Mouse (Mus musculus) CH12.LX (cell line): ENCODE data around the gene Adamts16. TPM values are rescaled to one million over a fixed set of nuclear protein-coding genes. Genes with fewer than 3 reads are reported as not detected.

Experiments
- DNase-seq: peaks from one replicate; pipeline ENCODE4 v3.0.0-alpha.2; 2013; ENCODE audit errors: extremely low read depth
- H3K27ac ChIP-seq: 2 replicates; pipeline ENCODE4 v1.5.1; 2012; ENCODE audit warnings: low read depth, mild to moderate bottlenecking, control low read depth, moderate library complexity; ENCODE audit not compliant: insufficient read depth
- H3K27me3 ChIP-seq: replicated peaks from 2 replicates; pipeline ENCODE3; 2012; ENCODE audit warnings: inconsistent platforms
- H3K36me3 ChIP-seq, 2 experiments: replicated peaks in 1 of 2; 2 replicates each; pipeline versions ENCODE3 to v1.6.1; 2012; ENCODE audit warnings: inconsistent platforms in 1 of 2, low read length in 1 of 2, mild to moderate bottlenecking in 1 of 2, mixed read lengths in 1 of 2, moderate library complexity in 1 of 2; ENCODE audit not compliant: control insufficient read depth in 1 of 2, insufficient read depth in 1 of 2
- H3K4me1 ChIP-seq, 2 experiments: 2 replicates each; pipeline ENCODE4 v1.6.1; 2012; ENCODE audit warnings: inconsistent platforms in 1 of 2, moderate library complexity in 1 of 2; ENCODE audit not compliant: insufficient read depth in 2 of 2, control insufficient read depth in 1 of 2
- H3K4me2 ChIP-seq: 2 replicates; pipeline ENCODE4 v1.6.1; 2012; ENCODE audit warnings: low read depth, mild to moderate bottlenecking, control low read depth; ENCODE audit not compliant: poor library complexity, insufficient read depth, severe bottlenecking
- H3K4me3 ChIP-seq, 3 experiments: fragments of 150-350 bp in 1 of 3; sonication (generic) in 1 of 3; replicated peaks in 1 of 3; 2 replicates each; pipeline versions ENCODE3 to v1.5.1; 2011 to 2012; ENCODE audit warnings: low read depth in 2 of 3, low read length in 2 of 3, mild to moderate bottlenecking in 2 of 3, moderate library complexity in 2 of 3, control low read depth in 1 of 3, improper control_type of control experiment in 1 of 3, inconsistent platforms in 1 of 3, mixed read lengths in 1 of 3; ENCODE audit not compliant: poor library complexity in 1 of 3
- H3K79me2 ChIP-seq: replicated peaks from 2 replicates; pipeline ENCODE4 v1.6.1; 2012; ENCODE audit warnings: mild to moderate bottlenecking, moderate library complexity; ENCODE audit not compliant: control insufficient read depth, poor library complexity, insufficient read depth, severe bottlenecking; ENCODE audit errors: extremely low read depth
- H3K9ac ChIP-seq: 2 replicates; pipeline ENCODE4 v1.6.1; 2012; ENCODE audit warnings: low read depth, mild to moderate bottlenecking, control low read depth, moderate library complexity; ENCODE audit not compliant: insufficient read depth
- H3K9me3 ChIP-seq: replicated peaks from 2 replicates; pipeline ENCODE3; 2012; ENCODE audit warnings: low read length, inconsistent platforms, mixed read lengths
- CHD1 ChIP-seq: IDR thresholded peaks from 2 replicates; pipeline ENCODE4 v1.6.1; 2012; ENCODE audit warnings: low read depth, low read length, improper control_type of control experiment, inconsistent platforms
- CHD2 ChIP-seq: IDR thresholded peaks from 2 replicates; pipeline ENCODE4 v1.6.1; 2011; ENCODE audit warnings: low read length, improper control_type of control experiment
- CTCF ChIP-seq, 2 experiments: IDR thresholded peaks in 1 of 2; conservative IDR thresholded peaks in 1 of 2; 2 replicates each; pipeline ENCODE4 v1.5.1; 2011 to 2012; ENCODE audit warnings: low read depth in 2 of 2, low read length in 2 of 2, improper control_type of control experiment in 1 of 2, inconsistent platforms in 1 of 2, mild to moderate bottlenecking in 1 of 2, moderate library complexity in 1 of 2
- ELF1 ChIP-seq: IDR thresholded peaks from 2 replicates; pipeline ENCODE4 v1.6.1; 2014; ENCODE audit warnings: low read depth, mild to moderate bottlenecking, inconsistent platforms, low read length, improper control_type of control experiment
- KAT2A ChIP-seq: IDR thresholded peaks from 2 replicates; pipeline ENCODE4 v1.6.1; 2012; ENCODE audit warnings: low read length, improper control_type of control experiment, inconsistent platforms; ENCODE audit not compliant: insufficient replicate concordance
- MEF2A ChIP-seq: IDR thresholded peaks from 2 replicates; pipeline ENCODE4 v1.6.1; 2014; ENCODE audit warnings: low read depth, mild to moderate bottlenecking, inconsistent platforms, low read length, improper control_type of control experiment, borderline replicate concordance
- MXI1 ChIP-seq: IDR thresholded peaks from 2 replicates; pipeline ENCODE4 v1.6.1; 2011; ENCODE audit warnings: mild to moderate bottlenecking, low read depth, low read length, improper control_type of control experiment
- MYC ChIP-seq: IDR thresholded peaks from 2 replicates; pipeline ENCODE4 v1.6.1; 2011; ENCODE audit warnings: low read depth, mild to moderate bottlenecking, improper control_type of control experiment, low read length
- NRF1 ChIP-seq: IDR thresholded peaks from 2 replicates; pipeline ENCODE4 v1.6.1; 2014; ENCODE audit warnings: low read depth, mild to moderate bottlenecking, inconsistent platforms, low read length, improper control_type of control experiment, moderate library complexity
- PAX5 ChIP-seq: IDR thresholded peaks from 2 replicates; pipeline ENCODE4 v1.6.1; 2012; ENCODE audit warnings: low read length, inconsistent platforms, mixed read lengths
- POLR2AphosphoS2 ChIP-seq: IDR thresholded peaks from 2 replicates; pipeline ENCODE4 v1.6.1; 2011; ENCODE audit warnings: low read depth, low read length, improper control_type of control experiment
- RAD21 ChIP-seq: IDR thresholded peaks from 2 replicates; pipeline ENCODE4 v1.6.1; 2011; ENCODE audit warnings: low read depth, mild to moderate bottlenecking, low read length, improper control_type of control experiment, moderate library complexity
- SIN3A ChIP-seq: IDR thresholded peaks from 2 replicates; pipeline ENCODE4 v1.6.1; 2012; ENCODE audit warnings: low read length, improper control_type of control experiment, inconsistent platforms
- UBTF ChIP-seq: IDR thresholded peaks from 2 replicates; pipeline ENCODE4 v1.6.1; 2012; ENCODE audit warnings: low read depth, mild to moderate bottlenecking, inconsistent platforms, low read length, improper control_type of control experiment, moderate library complexity
- ZNF384 ChIP-seq: IDR thresholded peaks from 2 replicates; pipeline ENCODE4 v1.6.1; 2012; ENCODE audit warnings: low read depth, low read length, improper control_type of control experiment, inconsistent platforms
- dilution Hi-C: fragments of 300-500 bp; cut with MboI; formaldehyde crosslinking; loops from 2 replicates; pipeline ENCODE4 v1.14.3; 2020; ENCODE audit warnings: low sequenced_read_pairs; ENCODE audit not compliant: extremely low pct_unique_long_range_greater_than_20kb, extremely low pct_ligation_motif_present
- in situ Hi-C: fragments of 300-500 bp; cut with MboI; formaldehyde crosslinking; loops from 3 replicates; pipeline ENCODE4 v1.14.3; 2019; ENCODE audit warnings: low sequenced_read_pairs, low pct_ligation_motif_present, low pct_unique_long_range_greater_than_20kb, mixed read lengths
- polyA plus RNA-seq: library from polyadenylated mRNA; unstranded; fragments of >175 nt; gene quantifications from 2 replicates; pipeline ENCODE4 v1.2.1, GENCODE M21; 2012; ENCODE audit warnings: low read depth; ENCODE audit not compliant: insufficient read length
- total RNA-seq, 2 experiments: library from RNA; depleted of rRNA; stranded (reverse); fragments of 300-350 nt in 1 of 2; fragments of >200 nt in 1 of 2; gene quantifications; 2 replicates each; pipeline ENCODE4 v1.2.3; 2012 to 2014

Adamts16 gene
- total and polyA plus RNA-seq, 3 experiments = not detected

- H3K4me3 ChIP-seq = no peak overlapping the region
- dilution Hi-C loops = no loop called here
Measured at GRCm38 (mm10) chr13:70802849-70803248, 38.8 kb downstream of the Adamts16 start.

GRCm38 (mm10) chr13:70799322-70799721 lies 42.3 kb downstream of the Adamts16 start:
- Histone ChIP-seq H3K27me3 (no peaks in the 10 kb centered on the region), H3K4me1 (no peaks in the 10 kb centered on the region), H3K9me3 (no peaks in the 10 kb centered on the region), H3K36me3 (no peaks in the 10 kb centered on the region), H3K4me2 (no peak overlapping the region), H3K79me2 (no peaks in the 10 kb centered on the region), H3K27ac (no peak overlapping the region), H3K9ac (no peak overlapping the region), H3K4me3 (no peak overlapping the region)
- dilution Hi-C loops (no loop called here), in situ Hi-C loops (no loop called here)
- DNase-seq = no peak
- no peak for TF ChIP-seq MEF2A

More at GRCm38 (mm10) chr13:70802849-70803248, 38.8 kb downstream of the Adamts16 start:
- in situ Hi-C loops = no loop called here
- H3K4me1 ChIP-seq = no peaks in the 10 kb centered on the region
- H3K9me3 ChIP-seq = no peaks in the 10 kb centered on the region
- no peak overlapping the region for H3K9ac ChIP-seq
- H3K27me3 ChIP-seq = no peaks in the 10 kb centered on the region
- no peaks in the 10 kb centered on the region for H3K36me3 ChIP-seq
- no peak for DNase-seq
- TF ChIP-seq RAD21 (no peak), CHD1 (no peak), ELF1 (no peak), NRF1 (no peak), UBTF (no peak), ZNF384 (no peak), CTCF (conservative IDR thresholded peaks at IDR 0.05 in 1 of 2, IDR thresholded peaks at IDR 0.05 in 1 of 2; ENCODE audit: low read depth in 2 of 2, low read length in 2 of 2) (no peak), MYC (no peak), KAT2A (no peak), PAX5 (no peak), SIN3A (no peak)
- no peak overlapping the region for H3K27ac ChIP-seq
- H3K4me2 ChIP-seq = no peak overlapping the region
- no peaks in the 10 kb centered on the region for H3K79me2 ChIP-seq

DNA sequence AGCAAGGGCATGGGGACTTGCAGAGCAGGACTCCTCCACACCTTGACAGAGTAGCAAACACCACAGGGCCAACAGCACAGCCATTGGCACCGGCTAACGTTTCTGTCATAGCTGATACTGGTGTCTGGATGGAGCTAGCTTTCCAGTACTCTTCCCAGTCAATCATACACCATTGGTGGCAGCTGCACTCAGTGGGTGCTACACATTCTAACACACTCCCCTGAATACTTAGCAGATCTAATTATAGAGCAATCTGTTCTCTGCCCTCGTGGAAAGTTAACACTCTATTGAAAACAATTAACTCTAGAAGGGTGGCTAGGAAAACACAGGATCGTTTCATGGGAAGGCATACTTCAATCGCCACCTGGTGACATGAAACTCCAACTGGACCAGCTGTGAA lies 43.2 kb downstream of the Adamts16 start:
- H3K4me2 ChIP-seq = no peak overlapping the region
- H3K79me2 ChIP-seq = no peaks in the 10 kb centered on the region
- in situ Hi-C loops = no loop called here
- H3K9ac ChIP-seq = no peak overlapping the region
- no peak overlapping the region for H3K27ac ChIP-seq
- no peaks in the 10 kb centered on the region for H3K27me3 ChIP-seq
- no peaks in the 10 kb centered on the region for H3K9me3 ChIP-seq
- no peak overlapping the region for H3K4me3 ChIP-seq
- DNase-seq = no peak
- TF ChIP-seq CHD2 (no peak), POLR2AphosphoS2 (no peak), MXI1 (no peak)
- TF ChIP-seq, all 38 proteins: peak for 0
- Histone ChIP-seq H3K4me1 (no peaks in the 10 kb centered on the region), H3K36me3 (no peaks in the 10 kb centered on the region)
- dilution Hi-C loops = no loop called here
